Mouse (Mus musculus) erythroblast, adult 5-6 weeks (primary cell): ENCODE results near the gene Ttll6. TPM values are rescaled to one million over a fixed set of nuclear protein-coding genes. Genes with fewer than 3 reads are reported as not detected.

Source experiments
- ATAC-seq: replicated peaks from 2 replicates; pipeline ENCODE4 v1.8.0; 2016; ENCODE audit warnings: moderate number of reproducible peaks, mild to moderate bottlenecking, moderate TSS enrichment, inconsistent platforms; ENCODE audit not compliant: poor library complexity, low FRiP score, severe bottlenecking
- total RNA-seq, 2 experiments: library from RNA; stranded (forward) in 1 of 2; stranded (reverse) in 1 of 2; fragments of 150-400 nt in 1 of 2; fragments of 200-764, 138-1000 nt in 1 of 2; gene quantifications; 2 replicates each; pipeline versions ENCODE4 v1.2.3 to v1.2.4; 2015 to 2017; ENCODE audit warnings: low replicate concordance in 2 of 2

Gene Ttll6
- total RNA-seq, 2 experiments from 2014 or later, result not detected

- ATAC-seq, result no peak
Measured at GRCm38 (mm10) chr11:96147471-96147870, 13.9 kb downstream of the Ttll6 start.

GRCm38 (mm10) chr11:96164769-96165168 is 31.2 kb downstream of the Ttll6 start:
- ATAC-seq, result no peak

GRCm38 (mm10) chr11:96168125-96168524 is 34.5 kb downstream of the Ttll6 start:
- no peak for ATAC-seq

- ATAC-seq, result no peak
Measured at GRCm38 (mm10) chr11:96169016-96169415, 35.4 kb downstream of the Ttll6 start.

- no peak for ATAC-seq
Measured at GRCm38 (mm10) chr11:96170711-96171379, 37.3 kb downstream of the Ttll6 start.

- no peak for ATAC-seq
Measured at GRCm38 (mm10) chr11:96171601-96172000, 38.0 kb downstream of the Ttll6 start.

GRCm38 (mm10) chr11:96172511-96173287 is 39.1 kb downstream of the Ttll6 start:
- no peak for ATAC-seq

GRCm38 (mm10) chr11:96173288-96173840 is 39.8 kb downstream of the Ttll6 start:
- ATAC-seq, result no peak

- no peak for ATAC-seq
Measured at GRCm38 (mm10) chr11:96174881-96175280, 41.3 kb downstream of the Ttll6 start.

- no peak for ATAC-seq
Measured at GRCm38 (mm10) chr11:96175511-96175910, 41.9 kb downstream of the Ttll6 start.

- no peak for ATAC-seq
Measured at GRCm38 (mm10) chr11:96175951-96176530, 42.5 kb downstream of the Ttll6 start.

- ATAC-seq, result no peak
Measured at GRCm38 (mm10) chr11:96176841-96177240, 43.3 kb downstream of the Ttll6 start.

GRCm38 (mm10) chr11:96177546-96178174 is 44.1 kb downstream of the Ttll6 start:
- no peak for ATAC-seq

- ATAC-seq, result no peak
Measured at GRCm38 (mm10) chr11:96178356-96178755, 44.8 kb downstream of the Ttll6 start.

GRCm38 (mm10) chr11:96178911-96179503 is 45.4 kb downstream of the Ttll6 start:
- ATAC-seq, result no peak

- no peak for ATAC-seq
Measured at GRCm38 (mm10) chr11:96181061-96181460, 47.5 kb downstream of the Ttll6 start.

GRCm38 (mm10) chr11:96184233-96184632 is 50.6 kb downstream of the Ttll6 start:
- ATAC-seq, result no peak

GRCm38 (mm10) chr11:96187321-96187720 is 53.7 kb downstream of the Ttll6 start:
- ATAC-seq, result no peak

GRCm38 (mm10) chr11:96189810-96190522 is 56.4 kb downstream of the Ttll6 start:
- no peak for ATAC-seq
